Mouse (Mus musculus): ENCODE data around the gene Tekt2. TPM values are rescaled to one million over a fixed set of nuclear protein-coding genes. Genes with fewer than 3 reads are reported as not detected.
A peak's percentile ranks its signal among the peaks of the same experiment; 100 is the strongest.

Gene Tekt2
- polyA plus RNA-seq, 1 experiment from 2014 or later: 1.1 TPM

GRCm38 (mm10) chr4:126321111-126321853 is 4.2 kb downstream of the Tekt2 start, which contains the start of gene Adprhl2:
Gene Adprhl2 (minus strand): TSS chr4:126321703.
- H3K9me3 ChIP-seq (replicated peaks): no peaks in the 10 kb centered on the region
- peak within 1 kb of the TSS; percentile 92 for H3K9ac ChIP-seq
- H3K27me3 ChIP-seq: peaks cover 29% of the 10 kb centered on the region
- H3K4me2 ChIP-seq: peak within 1 kb of the TSS; percentile 91
- H3K36me3 ChIP-seq: peaks cover 20% of the 10 kb centered on the region
- WGBS: under 1% methylated on average over 80 of the region's 80 CpGs
- H3K4me3 ChIP-seq: peak within 1 kb of the TSS; percentile 98
- ATAC-seq (replicated peaks; ENCODE audit: insufficient number of reproducible peaks, insufficient read depth, low FRiP score, low read depth): peak; percentile 84
- peak within 1 kb of the TSS; percentile 83 for H3K27ac ChIP-seq
- H3K4me1 ChIP-seq (replicated peaks): peaks cover 32% of the 10 kb centered on the region

DNA sequence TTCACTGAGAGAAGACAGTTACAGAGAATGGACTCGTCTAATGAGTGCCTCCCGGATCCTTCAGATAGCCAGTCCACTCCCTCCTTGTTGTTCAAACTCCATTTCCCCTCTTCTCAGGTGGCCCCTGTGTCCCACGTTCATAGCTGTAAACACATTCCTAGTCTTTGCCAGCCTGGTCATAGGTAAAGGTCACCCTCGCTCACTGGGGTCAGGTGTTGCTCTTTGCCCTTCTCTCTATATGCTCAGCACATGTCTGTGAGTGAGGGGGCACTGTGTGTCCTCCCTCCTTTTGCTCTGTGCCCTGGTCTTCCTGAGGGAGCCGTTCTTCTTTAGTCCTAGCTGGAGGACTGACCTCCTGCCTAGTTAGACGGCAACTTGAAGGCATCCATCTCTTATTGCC is 5.7 kb downstream of the Tekt2 start:
- Histone ChIP-seq H3K9ac (no peak overlapping the region), H3K27me3 (peaks cover 18% of the 10 kb centered on the region), H3K4me2 (no peak overlapping the region)

DNA sequence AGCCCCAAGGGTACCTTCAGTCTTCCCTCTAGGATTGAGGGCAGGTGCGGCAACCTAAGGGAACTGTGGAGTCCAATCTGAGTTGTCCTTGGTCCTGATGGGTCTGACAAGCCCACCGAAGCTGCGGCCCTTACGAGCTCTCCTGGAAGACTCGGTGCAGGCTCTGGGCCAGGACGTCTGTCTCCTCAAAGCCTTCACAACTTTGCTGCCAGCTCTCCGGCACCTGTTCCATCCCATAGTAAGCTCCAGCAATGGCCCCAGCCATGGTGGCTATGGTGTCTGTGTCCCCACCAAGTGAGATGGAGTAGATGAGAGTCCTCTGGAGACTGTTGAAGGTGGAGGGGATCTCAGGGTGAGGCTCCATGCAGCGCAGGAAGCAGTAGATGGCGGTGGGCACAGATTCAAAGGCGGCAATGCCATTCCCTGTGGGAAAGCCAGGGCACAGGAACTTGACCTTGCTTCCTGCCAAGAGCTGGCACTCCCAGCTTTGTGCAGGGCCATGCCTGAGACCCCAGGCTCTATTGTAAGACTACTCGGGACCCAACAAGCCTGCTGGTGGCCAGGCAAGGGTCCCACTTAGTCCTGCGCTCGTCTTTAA is 8.9 kb downstream of the Tekt2 start:
- 88% methylated on average over 13 of the region's 13 CpGs for WGBS
- H3K4me3 ChIP-seq: no peak overlapping the region
- no peak overlapping the region for H3K27ac ChIP-seq
- H3K9me3 ChIP-seq (replicated peaks): no peaks in the 10 kb centered on the region
- H3K36me3 ChIP-seq: peaks cover 25% of the 10 kb centered on the region
- H3K9ac ChIP-seq: no peak overlapping the region
- H3K4me1 ChIP-seq (replicated peaks): peaks cover 33% of the 10 kb centered on the region
- H3K27me3 ChIP-seq: no peaks in the 10 kb centered on the region
- no peak overlapping the region for H3K4me2 ChIP-seq
- ATAC-seq (replicated peaks; ENCODE audit: insufficient number of reproducible peaks, insufficient read depth, low FRiP score, low read depth): no peak

More for the DNA sequence above, 5.7 kb downstream of the Tekt2 start:
- no peak for ATAC-seq (replicated peaks; ENCODE audit: insufficient number of reproducible peaks, insufficient read depth, low FRiP score, low read depth)
- no peaks in the 10 kb centered on the region for H3K9me3 ChIP-seq (replicated peaks)
- H3K4me3 ChIP-seq: no peak overlapping the region
- H3K27ac ChIP-seq: no peak overlapping the region
- 88% methylated on average over 6 of the region's 6 CpGs for WGBS
- H3K4me1 ChIP-seq (replicated peaks): peaks cover 33% of the 10 kb centered on the region
- H3K36me3 ChIP-seq: peaks cover 25% of the 10 kb centered on the region

DNA sequence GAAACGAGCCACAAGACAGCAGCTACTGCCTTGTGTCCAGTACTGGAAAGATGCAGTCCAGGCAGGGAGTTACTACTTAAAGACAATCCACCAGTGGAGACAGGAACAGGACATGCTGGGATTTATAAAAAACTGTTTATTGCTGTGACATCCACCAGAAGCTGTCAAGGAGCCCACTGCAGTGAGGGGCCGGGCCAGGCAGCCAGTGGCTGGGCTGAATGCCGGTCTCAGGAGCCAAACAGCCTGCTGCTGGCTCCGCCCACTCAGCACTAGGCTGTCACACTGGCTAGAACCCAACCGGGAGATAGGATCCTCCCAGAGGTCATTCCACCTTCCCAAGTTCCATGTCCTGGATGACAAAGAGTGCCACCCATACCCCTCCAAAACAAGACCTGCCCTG is 9.6 kb downstream of the Tekt2 start:
- ATAC-seq (replicated peaks; ENCODE audit: insufficient number of reproducible peaks, insufficient read depth, low FRiP score, low read depth): no peak

DNA sequence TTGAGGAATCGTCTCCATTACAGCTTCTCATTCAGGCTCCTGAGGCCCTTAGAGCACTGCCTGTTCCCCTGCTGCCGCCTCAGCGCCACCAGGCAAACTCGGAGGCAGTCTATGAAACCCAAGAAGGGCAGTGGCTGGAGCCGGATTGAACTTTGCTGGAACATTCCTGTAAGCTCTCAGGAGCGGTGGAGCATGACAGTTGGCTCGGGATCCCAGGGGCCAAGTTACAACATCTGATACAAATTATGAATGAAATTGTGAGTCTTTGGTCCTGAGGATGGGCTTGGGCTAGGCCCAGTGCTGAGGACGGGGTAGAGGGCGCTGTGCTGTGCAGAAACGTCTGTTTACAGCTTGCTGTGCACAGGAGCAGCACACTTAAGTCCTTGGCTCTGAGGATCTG is 11.1 kb downstream of the Tekt2 start:
- H3K36me3 ChIP-seq: peaks cover 25% of the 10 kb centered on the region
- H3K27ac ChIP-seq: 0 out of 2 replicates have a peak overlapping the region, but pooled peaks have one; percentile 1
- 57% methylated on average over 10 of the region's 10 CpGs for WGBS
- H3K27me3 ChIP-seq: peaks cover 4% of the 10 kb centered on the region
- peaks cover 26% of the 10 kb centered on the region for H3K4me1 ChIP-seq (replicated peaks)
- H3K4me2 ChIP-seq: no peak overlapping the region
- H3K9me3 ChIP-seq (replicated peaks): no peaks in the 10 kb centered on the region
- H3K9ac ChIP-seq: no peak overlapping the region
- ATAC-seq (replicated peaks; ENCODE audit: insufficient number of reproducible peaks, insufficient read depth, low FRiP score, low read depth): no peak
- no peak overlapping the region for H3K4me3 ChIP-seq

More for the DNA sequence above, 9.6 kb downstream of the Tekt2 start:
- no peak overlapping the region for H3K4me2 ChIP-seq
- H3K9ac ChIP-seq: no peak overlapping the region
- H3K4me1 ChIP-seq (replicated peaks): peaks cover 33% of the 10 kb centered on the region
- no peaks in the 10 kb centered on the region for H3K27me3 ChIP-seq
- no peak overlapping the region for H3K27ac ChIP-seq
- H3K36me3 ChIP-seq: peaks cover 25% of the 10 kb centered on the region
- whole genome bisulfite sequencing: 32% methylated on average over 5 of the region's 5 CpGs
- H3K4me3 ChIP-seq: no peak overlapping the region
- no peaks in the 10 kb centered on the region for H3K9me3 ChIP-seq (replicated peaks)

DNA sequence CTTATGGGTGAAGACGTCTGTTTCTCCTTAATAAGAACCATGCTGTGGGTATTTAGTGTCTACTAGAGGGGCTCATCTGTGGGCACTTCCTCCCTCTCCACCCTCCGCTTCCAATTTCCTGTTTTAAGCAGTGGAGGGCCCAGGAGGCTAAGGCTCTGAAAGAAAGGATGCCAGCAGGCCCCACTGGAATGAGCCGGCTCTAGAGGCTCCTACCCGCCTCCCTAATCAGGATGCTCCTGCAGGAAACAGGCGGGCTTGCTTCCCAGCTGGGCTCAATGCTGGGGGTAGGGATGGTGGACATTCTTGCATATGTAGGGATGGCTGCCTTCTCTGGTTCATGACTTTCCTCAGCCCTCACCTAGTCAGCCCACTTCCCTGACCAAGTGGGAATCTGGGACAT is 12.3 kb downstream of the Tekt2 start:
- Histone ChIP-seq H3K27me3 (peaks cover 5% of the 10 kb centered on the region), H3K27ac (no peak overlapping the region), H3K4me3 (no peak overlapping the region), H3K4me1 (replicated peaks) (peaks cover 29% of the 10 kb centered on the region), H3K36me3 (peaks cover 24% of the 10 kb centered on the region), H3K9ac (no peak overlapping the region), H3K4me2 (no peak overlapping the region), H3K9me3 (replicated peaks) (no peaks in the 10 kb centered on the region)
- WGBS: 56% methylated on average over 5 of the region's 5 CpGs
- ATAC-seq (replicated peaks; ENCODE audit: insufficient number of reproducible peaks, insufficient read depth, low FRiP score, low read depth): no peak

DNA sequence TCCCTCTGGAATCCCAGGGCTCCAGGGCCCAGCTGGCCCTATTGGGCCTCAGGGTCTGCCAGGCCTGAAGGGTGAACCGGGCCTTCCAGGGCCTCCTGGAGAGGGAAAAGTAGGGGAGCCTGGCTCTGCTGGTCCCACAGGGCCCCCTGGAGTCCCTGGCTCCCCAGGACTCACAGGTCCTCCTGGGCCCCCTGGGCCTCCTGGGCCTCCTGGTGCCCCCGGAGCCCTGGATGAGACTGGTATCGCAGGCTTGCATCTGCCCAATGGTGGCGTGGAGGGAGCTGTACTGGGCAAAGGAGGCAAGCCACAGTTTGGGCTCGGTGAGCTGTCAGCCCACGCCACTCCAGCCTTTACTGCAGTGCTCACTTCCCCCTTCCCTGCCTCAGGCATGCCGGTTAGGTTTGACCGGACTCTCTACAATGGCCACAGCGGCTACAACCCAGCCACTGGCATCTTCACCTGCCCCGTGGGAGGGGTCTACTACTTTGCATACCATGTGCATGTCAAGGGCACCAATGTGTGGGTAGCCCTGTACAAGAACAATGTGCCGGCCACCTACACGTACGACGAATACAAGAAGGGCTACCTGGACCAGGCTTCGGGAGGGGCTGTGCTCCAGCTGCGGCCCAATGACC is 13.8 kb downstream of the Tekt2 start:
- Histone ChIP-seq H3K4me3 (no peak overlapping the region), H3K27me3 (peaks cover 5% of the 10 kb centered on the region), H3K9me3 (replicated peaks) (no peaks in the 10 kb centered on the region), H3K9ac (no peak overlapping the region), H3K4me1 (replicated peaks) (peaks cover 29% of the 10 kb centered on the region), H3K4me2 (no peak overlapping the region), H3K27ac (no peak overlapping the region), H3K36me3 (peaks cover 9% of the 10 kb centered on the region)
- 88% methylated on average over 16 of the region's 16 CpGs for WGBS
- no peak for ATAC-seq (replicated peaks; ENCODE audit: insufficient number of reproducible peaks, insufficient read depth, low FRiP score, low read depth)

DNA sequence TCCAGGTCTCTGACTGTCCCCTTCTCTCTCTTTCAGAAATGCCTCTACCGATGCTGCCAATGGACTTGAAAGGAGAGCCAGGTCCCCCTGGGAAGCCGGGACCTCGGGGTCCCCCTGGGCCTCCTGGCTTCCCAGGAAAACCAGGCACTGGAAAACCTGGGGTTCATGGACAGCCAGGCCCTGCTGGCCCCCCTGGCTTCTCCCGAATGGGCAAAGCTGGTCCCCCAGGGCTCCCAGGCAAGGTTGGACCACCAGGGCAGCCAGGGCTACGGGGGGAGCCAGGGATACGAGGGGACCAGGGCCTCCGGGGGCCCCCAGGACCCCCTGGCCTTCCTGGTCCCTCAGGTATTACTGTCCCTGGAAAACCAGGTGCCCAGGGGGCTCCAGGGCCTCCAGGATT is 15.1 kb downstream of the Tekt2 start:
- peaks cover 18% of the 10 kb centered on the region for H3K4me1 ChIP-seq (replicated peaks)
- H3K27ac ChIP-seq: no peak overlapping the region
- 73% methylated on average over 7 of the region's 7 CpGs for WGBS
- no peak overlapping the region for H3K4me2 ChIP-seq
- no peak overlapping the region for H3K9ac ChIP-seq
- no peaks in the 10 kb centered on the region; the same call in 1 of the 2 replicates for H3K36me3 ChIP-seq
- no peak overlapping the region for H3K4me3 ChIP-seq
- no peaks in the 10 kb centered on the region for H3K9me3 ChIP-seq (replicated peaks)
- no peak for ATAC-seq (replicated peaks; ENCODE audit: insufficient number of reproducible peaks, insufficient read depth, low FRiP score, low read depth)
- peaks cover 5% of the 10 kb centered on the region for H3K27me3 ChIP-seq

DNA sequence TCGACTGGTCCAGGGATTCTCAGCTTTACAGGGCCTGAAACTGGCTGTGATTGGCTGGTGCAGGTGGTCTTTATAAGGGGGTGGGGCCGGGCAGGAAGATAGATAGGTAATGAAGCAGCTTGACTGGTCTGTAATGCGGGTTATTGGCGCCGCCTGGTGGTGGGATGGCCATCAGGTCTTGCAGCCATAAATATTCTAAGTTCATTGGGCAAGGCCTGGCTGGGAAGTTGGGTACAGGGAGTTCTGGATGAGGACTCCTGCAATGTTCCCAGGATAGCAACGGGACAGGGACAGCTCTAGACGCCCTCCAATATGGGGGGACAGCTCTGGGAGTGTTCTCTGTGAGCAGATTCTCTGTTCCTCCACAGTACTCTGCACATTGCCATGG is 15.6 kb downstream of the Tekt2 start:
- 0 out of 2 replicates have a peak overlapping the region, but pooled peaks have one; percentile 14 for H3K9ac ChIP-seq
- no peaks in the 10 kb centered on the region for H3K9me3 ChIP-seq (replicated peaks)
- no peak overlapping the region for H3K27ac ChIP-seq
- H3K27me3 ChIP-seq: peaks cover 5% of the 10 kb centered on the region
- H3K4me3 ChIP-seq: peak overlapping the region; percentile 13
- peak overlapping the region; percentile 52 for H3K4me2 ChIP-seq
- peak; percentile 56 for ATAC-seq (replicated peaks; ENCODE audit: insufficient number of reproducible peaks, insufficient read depth, low FRiP score, low read depth)
- peaks cover 18% of the 10 kb centered on the region for H3K4me1 ChIP-seq (replicated peaks)
- no peaks in the 10 kb centered on the region for H3K36me3 ChIP-seq
- 2% methylated on average over 7 of the region's 7 CpGs for WGBS

GRCm38 (mm10) chr4:126309211-126309921 is 16.1 kb downstream of the Tekt2 start:
- peaks cover 13% of the 10 kb centered on the region for H3K4me1 ChIP-seq (replicated peaks)
- 16% methylated on average over 20 of the region's 20 CpGs for WGBS
- no peaks in the 10 kb centered on the region for H3K9me3 ChIP-seq (replicated peaks)
- H3K27me3 ChIP-seq: peaks cover 5% of the 10 kb centered on the region
- peak overlapping the region; percentile 13 for H3K4me3 ChIP-seq
- H3K36me3 ChIP-seq: no peaks in the 10 kb centered on the region
- H3K9ac ChIP-seq: 0 out of 2 replicates have a peak overlapping the region, but pooled peaks have one; percentile 14
- ATAC-seq (replicated peaks; ENCODE audit: insufficient number of reproducible peaks, insufficient read depth, low FRiP score, low read depth): no peak; the same call in 1 of the 2 replicates
- H3K27ac ChIP-seq: no peak overlapping the region
- peak overlapping the region; percentile 52 for H3K4me2 ChIP-seq

DNA sequence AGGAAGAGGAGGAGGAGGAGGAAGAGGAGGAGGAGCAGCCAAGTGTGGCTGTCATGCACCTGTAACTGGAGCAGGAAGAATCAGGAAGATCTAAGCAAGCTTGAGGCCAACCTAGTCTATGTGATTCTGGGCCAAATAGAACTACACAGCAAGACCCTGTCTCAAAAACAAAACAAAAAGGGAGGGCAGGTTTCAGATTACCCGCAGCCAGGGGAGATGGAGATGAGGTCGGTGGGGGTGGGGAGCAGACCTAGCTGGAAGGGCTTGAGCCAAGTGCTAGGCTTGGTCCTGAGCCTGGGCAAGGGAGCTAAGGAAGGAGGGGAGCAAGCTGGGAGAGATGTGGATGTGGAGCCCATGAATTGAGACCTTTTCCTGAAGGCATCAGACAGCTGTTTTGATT is 18.7 kb downstream of the Tekt2 start:
- H3K4me2 ChIP-seq: no peak overlapping the region
- no peaks in the 10 kb centered on the region for H3K9me3 ChIP-seq (replicated peaks)
- 13% methylated on average over 2 of the region's 2 CpGs for WGBS
- H3K27ac ChIP-seq: no peak overlapping the region
- no peak overlapping the region for H3K9ac ChIP-seq
- H3K27me3 ChIP-seq: peaks cover 20% of the 10 kb centered on the region
- H3K4me3 ChIP-seq: no peak overlapping the region
- no peak for ATAC-seq (replicated peaks; ENCODE audit: insufficient number of reproducible peaks, insufficient read depth, low FRiP score, low read depth)
- no peaks in the 10 kb centered on the region for H3K36me3 ChIP-seq
- peaks cover 12% of the 10 kb centered on the region for H3K4me1 ChIP-seq (replicated peaks)

Measured in heart, embryonic 15.5 days (tissue).